Mouse (Mus musculus) lung, postnatal 0 days (tissue): ENCODE data around the gene Mindy3.

Experiments used
- CTCF ChIP-seq: IDR thresholded peaks from 2 replicates; pipeline ENCODE4 v1.5.1; 2016; ENCODE audit warnings: antibody characterized with exemption, mild to moderate bottlenecking
- EP300 ChIP-seq: IDR thresholded peaks from 2 replicates; pipeline ENCODE4 v1.6.1; 2016; ENCODE audit warnings: antibody characterized with exemption, mild to moderate bottlenecking, control low read depth

DNA sequence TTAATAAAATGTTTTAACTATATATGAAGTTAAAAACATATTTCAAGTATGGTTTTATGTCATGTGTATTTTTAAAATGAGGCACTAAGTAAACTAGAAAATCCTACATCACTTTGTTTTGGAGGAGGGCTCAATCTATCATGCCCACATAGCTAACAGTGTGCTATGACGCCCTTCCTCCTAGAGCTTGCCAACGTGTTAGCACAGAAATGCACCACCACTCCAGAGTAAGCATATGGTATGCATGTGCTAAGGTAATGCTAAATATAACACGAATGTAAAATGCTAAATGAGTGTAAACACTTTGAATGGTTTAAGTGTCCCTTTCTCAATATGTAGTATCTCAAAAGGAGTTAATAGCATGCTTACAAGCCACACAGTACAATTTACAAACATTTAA lies 16.8 kb downstream of the Mindy3 start:
- TF ChIP-seq CTCF (no peak), EP300 (no peak)
